Mouse (Mus musculus): ENCODE data around the gene Fam155a. TPM values are rescaled to one million over a fixed set of nuclear protein-coding genes. Genes with fewer than 3 reads are reported as not detected.
"Not testable (repeated sequence)": the region's sequence is repeated elsewhere in the genome, so short reads cannot be mapped to it uniquely, and the experiment has no call there.

Gene Fam155a
- polyA plus RNA-seq, 2 experiments = 0.04 to 0.10 TPM

- no peaks in the 10 kb centered on the region for H3K27me3 ChIP-seq (ENCODE audit: control insufficient read depth, insufficient read depth, low read length)
- WGBS (ENCODE audit: insufficient replicate concordance) = 26% methylated on average over 4 of the region's 4 CpGs
- H3K9me3 ChIP-seq (ENCODE audit: control insufficient read depth, low read length) = no peaks in the 10 kb centered on the region
- DNase-seq (ENCODE audit: low read depth in 3 of 3, low spot score in 3 of 3) (no peak), ATAC-seq (ENCODE audit: insufficient read depth) (no peak)
- no peaks in the 10 kb centered on the region for H3K4me1 ChIP-seq (replicated peaks; ENCODE audit: control insufficient read depth in 2 of 2, insufficient read depth in 2 of 2, low read length in 1 of 2)
- no peak overlapping the region for H3K4me2 ChIP-seq (ENCODE audit: low read depth)
- no peaks in the 10 kb centered on the region for H3K36me3 ChIP-seq (replicated peaks; ENCODE audit: control insufficient read depth, insufficient read depth, low read depth)
- no peak overlapping the region for H3K9ac ChIP-seq (replicated peaks)
- H3K4me3 ChIP-seq (ENCODE audit: insufficient read depth in 1 of 2, low read depth in 2 of 2, low read length in 2 of 2) = no peak overlapping the region
- TF ChIP-seq EP300 (IDR thresholded peaks at IDR 0.05; ENCODE audit: low read depth) (no peak), CTCF (IDR thresholded peaks at IDR 0.05; ENCODE audit: low read depth) (no peak)
- no peak overlapping the region for H3K27ac ChIP-seq
These were observed 368.6 kb downstream of the Fam155a start for GRCm38 (mm10) chr8:9402393-9402792.

DNA sequence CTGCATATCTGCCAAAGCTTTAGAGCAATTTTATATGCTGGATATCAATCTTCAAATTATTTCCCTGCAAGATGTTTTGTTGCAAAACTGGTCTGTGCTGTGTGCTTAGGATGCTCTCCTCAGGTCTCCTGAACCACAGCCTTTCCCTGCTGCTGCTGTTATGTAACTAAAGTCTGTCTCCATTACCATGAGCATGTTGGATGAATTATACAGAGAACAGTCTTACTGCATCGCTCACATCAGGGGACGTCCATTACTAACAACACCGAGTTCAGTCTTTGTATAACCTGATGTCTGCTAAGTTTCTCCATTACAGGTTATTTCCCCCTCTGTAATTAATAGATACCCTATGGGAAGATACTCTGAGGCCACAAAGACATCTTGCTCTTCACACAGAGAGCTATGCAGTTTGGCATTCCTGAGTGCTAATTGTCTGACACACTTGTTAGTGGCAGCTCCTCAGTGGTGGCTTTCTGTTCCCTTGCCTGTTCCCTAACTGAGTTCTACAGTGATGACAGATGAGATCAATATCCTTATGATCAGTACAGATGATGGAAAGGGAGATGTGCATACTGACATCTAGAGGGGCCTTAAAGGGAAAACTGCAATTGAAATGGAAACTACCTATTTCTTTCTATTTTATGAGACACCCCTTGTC lies 372.2 kb downstream of the Fam155a start:
- no peak overlapping the region for H3K27ac ChIP-seq
- H3K4me1 ChIP-seq (replicated peaks; ENCODE audit: control insufficient read depth in 2 of 2, insufficient read depth in 2 of 2, low read length in 1 of 2) = no peaks in the 10 kb centered on the region
- no peak for ATAC-seq (ENCODE audit: insufficient read depth)
- H3K27me3 ChIP-seq (ENCODE audit: control insufficient read depth, insufficient read depth, low read length) = no peaks in the 10 kb centered on the region
- TF ChIP-seq EP300 (IDR thresholded peaks at IDR 0.05; ENCODE audit: low read depth) (no peak), CTCF (IDR thresholded peaks at IDR 0.05; ENCODE audit: low read depth) (no peak)
- H3K9ac ChIP-seq (replicated peaks) = no peak overlapping the region
- DNase-seq (ENCODE audit: low read depth in 3 of 3, low spot score in 3 of 3) = no peak
- H3K4me2 ChIP-seq (ENCODE audit: low read depth) = no peak overlapping the region
- 78% methylated on average over 3 of the region's 3 CpGs for WGBS (ENCODE audit: insufficient replicate concordance)
- H3K4me3 ChIP-seq (ENCODE audit: insufficient read depth in 1 of 2, low read depth in 2 of 2, low read length in 2 of 2) = no peak overlapping the region
- H3K9me3 ChIP-seq (ENCODE audit: control insufficient read depth, low read length) = no peaks in the 10 kb centered on the region
- no peaks in the 10 kb centered on the region for H3K36me3 ChIP-seq (replicated peaks; ENCODE audit: control insufficient read depth, insufficient read depth, low read depth)

GRCm38 (mm10) chr8:9398040-9398439 lies 372.9 kb downstream of the Fam155a start:
- Histone ChIP-seq H3K27ac (no peak overlapping the region), H3K36me3 (replicated peaks; ENCODE audit: control insufficient read depth, insufficient read depth, low read depth) (no peaks in the 10 kb centered on the region), H3K9me3 (ENCODE audit: control insufficient read depth, low read length) (no peaks in the 10 kb centered on the region), H3K9ac (replicated peaks) (no peak overlapping the region), H3K27me3 (ENCODE audit: control insufficient read depth, insufficient read depth, low read length) (no peaks in the 10 kb centered on the region), H3K4me2 (ENCODE audit: low read depth) (no peak overlapping the region), H3K4me1 (replicated peaks; ENCODE audit: control insufficient read depth in 2 of 2, insufficient read depth in 2 of 2, low read length in 1 of 2) (no peaks in the 10 kb centered on the region), H3K4me3 (ENCODE audit: insufficient read depth in 1 of 2, low read depth in 2 of 2, low read length in 2 of 2) (no peak overlapping the region)
- TF ChIP-seq CTCF (IDR thresholded peaks at IDR 0.05; ENCODE audit: low read depth) (no peak), EP300 (IDR thresholded peaks at IDR 0.05; ENCODE audit: low read depth) (no peak)
- ATAC-seq (ENCODE audit: insufficient read depth) (no peak), DNase-seq (ENCODE audit: low read depth in 3 of 3, low spot score in 3 of 3) (no peak)
- 45% methylated on average over 6 of the region's 6 CpGs for WGBS (ENCODE audit: insufficient replicate concordance)

- no peak for TF ChIP-seq EP300 (IDR thresholded peaks at IDR 0.05; ENCODE audit: low read depth)
- no peak for TF ChIP-seq CTCF (IDR thresholded peaks at IDR 0.05; ENCODE audit: low read depth)
- ATAC-seq (ENCODE audit: insufficient read depth) (no peak), DNase-seq (ENCODE audit: low read depth in 3 of 3, low spot score in 3 of 3) (no peak)
- WGBS (ENCODE audit: insufficient replicate concordance) = 57% methylated on average over 5 of the region's 5 CpGs
- Histone ChIP-seq H3K4me2 (ENCODE audit: low read depth) (no peak overlapping the region), H3K4me3 (ENCODE audit: insufficient read depth in 1 of 2, low read depth in 2 of 2, low read length in 2 of 2) (no peak overlapping the region), H3K9me3 (ENCODE audit: control insufficient read depth, low read length) (no peaks in the 10 kb centered on the region), H3K27ac (no peak overlapping the region), H3K27me3 (ENCODE audit: control insufficient read depth, insufficient read depth, low read length) (no peaks in the 10 kb centered on the region), H3K9ac (replicated peaks) (no peak overlapping the region), H3K4me1 (replicated peaks; ENCODE audit: control insufficient read depth in 2 of 2, insufficient read depth in 2 of 2, low read length in 1 of 2) (no peaks in the 10 kb centered on the region), H3K36me3 (replicated peaks; ENCODE audit: control insufficient read depth, insufficient read depth, low read depth) (no peaks in the 10 kb centered on the region)
These were observed 376.3 kb downstream of the Fam155a start for GRCm38 (mm10) chr8:9394670-9395069.

DNA sequence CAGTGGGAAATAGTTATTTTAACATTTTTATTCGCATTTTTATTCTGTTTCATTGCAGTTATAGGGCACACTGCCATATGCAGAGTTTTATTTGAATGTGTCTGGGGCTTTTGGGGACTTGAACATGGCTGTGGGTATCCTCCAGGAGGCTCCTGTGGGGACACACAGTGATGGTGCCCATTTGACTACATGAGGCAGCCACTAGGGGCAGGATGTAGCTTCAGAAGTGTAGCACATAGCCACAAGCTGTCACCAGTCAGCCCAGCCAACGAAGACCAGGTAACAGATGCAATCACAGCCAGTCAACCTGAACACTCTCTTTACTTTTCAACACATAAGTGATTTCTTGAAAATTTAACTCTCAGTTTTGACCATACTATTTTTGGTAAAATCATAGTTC lies 377.7 kb downstream of the Fam155a start:
- TF ChIP-seq CTCF (IDR thresholded peaks at IDR 0.05; ENCODE audit: low read depth) = peak; percentile 23; the same call in 1 of the 2 replicates
- TF ChIP-seq EP300 (IDR thresholded peaks at IDR 0.05; ENCODE audit: low read depth) = no peak
- no peak for DNase-seq (ENCODE audit: low read depth in 3 of 3, low spot score in 3 of 3)
- H3K4me1 ChIP-seq (replicated peaks; ENCODE audit: control insufficient read depth in 2 of 2, insufficient read depth in 2 of 2, low read length in 1 of 2) = no peaks in the 10 kb centered on the region
- H3K9ac ChIP-seq (replicated peaks) = no peak overlapping the region
- H3K27me3 ChIP-seq (ENCODE audit: control insufficient read depth, insufficient read depth, low read length) = no peaks in the 10 kb centered on the region
- no peak for ATAC-seq (ENCODE audit: insufficient read depth)
- H3K27ac ChIP-seq = no peak overlapping the region
- H3K4me3 ChIP-seq (ENCODE audit: insufficient read depth in 1 of 2, low read depth in 2 of 2, low read length in 2 of 2) = no peak overlapping the region
- H3K9me3 ChIP-seq (ENCODE audit: control insufficient read depth, low read length) = no peaks in the 10 kb centered on the region
- no peaks in the 10 kb centered on the region for H3K36me3 ChIP-seq (replicated peaks; ENCODE audit: control insufficient read depth, insufficient read depth, low read depth)
- 22% methylated on average over 2 of the region's 2 CpGs for WGBS (ENCODE audit: insufficient replicate concordance)
- no peak overlapping the region for H3K4me2 ChIP-seq (ENCODE audit: low read depth)

DNA sequence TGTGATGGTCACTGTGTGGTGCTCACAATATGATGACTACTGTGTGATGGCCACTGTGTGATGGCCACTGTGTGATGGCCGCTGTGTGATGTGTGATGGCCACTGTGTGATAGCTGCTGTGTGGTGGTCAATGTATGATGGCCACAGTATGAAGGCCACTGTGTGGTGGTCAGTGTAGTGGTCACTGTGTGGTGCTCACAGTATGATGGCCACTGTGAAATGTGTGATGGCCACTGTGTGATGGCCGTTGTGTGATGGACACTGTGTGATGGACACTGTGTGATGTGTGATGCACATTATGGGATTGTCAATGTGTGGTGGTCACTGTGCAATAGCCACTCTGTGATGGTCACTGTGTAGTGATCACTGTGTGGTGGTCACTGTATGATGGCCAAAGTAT lies 380.7 kb downstream of the Fam155a start:
- H3K36me3 ChIP-seq (replicated peaks; ENCODE audit: control insufficient read depth, insufficient read depth, low read depth); H3K9me3 ChIP-seq (ENCODE audit: control insufficient read depth, low read length); H3K4me1 ChIP-seq (replicated peaks; ENCODE audit: control insufficient read depth in 2 of 2, insufficient read depth in 2 of 2, low read length in 1 of 2); H3K4me3 ChIP-seq (ENCODE audit: insufficient read depth in 1 of 2, low read depth in 2 of 2, low read length in 2 of 2); ATAC-seq (ENCODE audit: insufficient read depth); H3K9ac ChIP-seq (replicated peaks); H3K27me3 ChIP-seq (ENCODE audit: control insufficient read depth, insufficient read depth, low read length); H3K4me2 ChIP-seq (ENCODE audit: low read depth); H3K27ac ChIP-seq; DNase-seq (ENCODE audit: low read depth in 3 of 3, low spot score in 3 of 3): not testable (repeated sequence)
- WGBS (ENCODE audit: insufficient replicate concordance) = 63% methylated on average over 2 of the region's 2 CpGs
